Mouse (Mus musculus) right cerebral cortex, adult 18-20 months (tissue): Measurements from ENCODE around the gene Hacl1.
"Not testable (repeated sequence)": the region's sequence is repeated elsewhere in the genome, so short reads cannot be mapped to it uniquely, and the experiment has no call there.

Source experiments
- DNase-seq: peaks from one replicate; pipeline ENCODE4 v3.0.0; 2022; ENCODE audit warnings: mixed read lengths

Hacl1 gene

DNA sequence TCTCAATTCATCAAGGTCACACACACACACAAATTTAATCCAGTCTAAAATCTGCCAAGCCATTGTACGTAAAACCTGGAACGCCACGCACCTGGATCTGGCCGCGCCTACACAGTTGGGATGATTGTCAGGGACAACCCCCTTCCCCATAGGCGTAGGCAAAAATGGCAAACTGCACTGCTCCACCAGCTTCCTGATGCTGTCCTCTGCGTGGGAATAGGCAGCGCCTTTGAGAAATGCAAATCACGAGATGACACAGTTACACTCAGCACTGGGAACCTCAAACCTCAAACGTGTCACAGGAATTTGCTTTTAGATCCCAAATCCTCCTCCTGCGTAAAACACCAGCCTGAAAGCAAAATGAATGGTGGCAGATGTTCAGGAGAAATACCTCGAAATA is 18.3 kb downstream of the Hacl1 start:
- DNase-seq, result peak; percentile 82

GRCm38 (mm10) chr14:31620591-31621223 is 20.4 kb downstream of the Hacl1 start:
- DNase-seq, result no peak

DNA sequence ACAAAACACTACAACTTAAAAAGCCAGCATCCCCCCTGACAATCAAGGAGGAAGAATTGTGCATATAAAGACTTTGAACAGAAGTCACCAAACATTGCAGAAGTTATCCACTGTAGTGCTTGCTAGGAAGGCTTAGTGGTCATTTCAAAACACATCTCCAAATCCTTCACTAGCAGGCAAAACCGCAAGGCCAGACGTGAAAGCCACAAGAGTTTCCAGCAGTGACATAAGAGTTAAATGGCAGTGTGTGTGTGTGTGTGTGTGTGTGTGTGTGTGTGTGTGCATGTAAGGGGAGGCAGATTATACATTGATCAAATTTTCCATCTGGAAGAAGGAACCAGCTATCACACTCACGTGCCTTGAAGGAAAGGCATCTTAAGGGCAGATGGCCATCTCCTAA is 23.1 kb downstream of the Hacl1 start:
- no peak for DNase-seq

GRCm38 (mm10) chr14:31617204-31617603 is 23.9 kb downstream of the Hacl1 start:
- peak; percentile 48 for DNase-seq

- DNase-seq, result no peak
Measured at GRCm38 (mm10) chr14:31613671-31614070, 27.4 kb downstream of the Hacl1 start.

DNA sequence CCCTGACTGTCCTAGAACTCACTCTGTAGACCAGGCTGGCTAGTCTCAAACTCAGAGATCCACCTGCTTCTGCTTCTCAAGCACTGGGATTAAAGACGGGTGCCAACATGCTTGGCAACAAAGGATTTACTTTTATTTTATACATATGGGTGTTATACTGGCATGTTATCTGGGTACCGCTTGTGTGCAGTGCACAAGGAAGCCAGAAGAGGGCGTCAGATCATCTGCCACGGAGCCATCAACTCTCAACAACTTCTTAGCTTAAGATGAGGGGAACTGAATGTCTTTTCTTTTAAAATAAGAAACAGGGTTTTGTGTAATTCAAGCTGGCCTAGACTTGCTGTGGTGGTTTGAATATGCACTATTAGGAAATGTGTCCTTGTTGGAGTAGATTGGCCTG is 29.1 kb downstream of the Hacl1 start:
- DNase-seq, result no peak

GRCm38 (mm10) chr14:31605514-31605913 is 35.6 kb downstream of the Hacl1 start:
- no peak for DNase-seq

- DNase-seq, result no peak
Measured at GRCm38 (mm10) chr14:31604916-31605315, 36.2 kb downstream of the Hacl1 start.

DNA sequence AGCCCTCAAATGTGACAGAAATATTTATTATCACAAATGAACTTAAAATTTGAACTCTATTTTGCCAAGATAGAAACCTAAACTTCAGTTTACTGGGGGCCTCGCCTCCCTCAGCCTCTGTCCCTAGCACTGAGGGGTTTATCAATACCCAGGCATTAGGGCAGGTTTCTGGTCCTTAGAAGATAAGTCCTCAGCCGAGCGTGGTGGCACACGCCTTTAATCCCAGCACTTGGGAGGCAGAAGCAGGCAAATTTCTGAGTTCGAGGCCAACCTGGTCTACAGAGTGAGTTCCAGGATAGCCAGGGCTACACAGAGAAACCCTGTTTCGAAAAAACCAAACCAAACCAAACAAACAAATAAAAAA is 38.5 kb downstream of the Hacl1 start:
- not testable (repeated sequence) for DNase-seq

- no peak for DNase-seq
Measured at GRCm38 (mm10) chr14:31601908-31602615, 39.0 kb downstream of the Hacl1 start.

DNA sequence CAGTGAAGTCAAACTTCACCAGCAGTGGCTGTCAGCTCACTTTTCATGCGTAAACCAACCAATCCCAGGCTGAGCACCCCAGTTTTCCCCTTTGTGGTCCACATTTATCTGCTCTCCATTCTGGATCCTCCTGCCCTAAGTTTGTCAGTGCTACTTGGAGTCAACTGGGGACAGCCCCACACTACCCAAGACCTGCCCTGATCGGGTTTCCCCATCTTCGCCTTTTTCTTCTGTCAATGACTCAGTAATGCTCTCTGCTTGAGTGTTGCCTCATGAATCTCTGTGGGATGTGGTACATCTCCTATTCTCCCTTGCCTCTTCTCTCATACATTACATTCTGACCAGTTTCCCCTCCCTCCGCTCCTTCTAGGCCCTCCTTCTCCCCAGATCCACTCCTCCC is 43.6 kb downstream of the Hacl1 start:
- no peak for DNase-seq

DNA sequence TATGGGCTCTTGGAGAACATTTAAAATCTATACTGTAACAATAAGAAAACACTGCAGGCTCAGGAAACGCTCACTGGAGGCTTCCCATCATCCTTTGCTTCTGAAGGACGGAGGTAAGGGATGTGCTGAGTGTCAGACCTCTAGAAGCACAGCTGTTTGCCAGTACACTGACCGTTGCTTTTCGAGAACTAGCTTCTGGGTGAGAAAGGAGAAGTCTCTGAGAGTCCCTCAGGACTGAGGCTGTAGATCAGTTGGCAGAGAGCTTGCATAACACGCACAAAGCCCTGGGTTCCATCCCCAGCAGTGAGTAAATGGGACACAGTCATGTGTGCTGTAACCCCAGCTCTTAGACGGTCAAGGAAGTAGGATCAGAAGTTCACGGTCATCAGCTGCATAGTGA is 44.7 kb downstream of the Hacl1 start:
- no peak for DNase-seq

DNA sequence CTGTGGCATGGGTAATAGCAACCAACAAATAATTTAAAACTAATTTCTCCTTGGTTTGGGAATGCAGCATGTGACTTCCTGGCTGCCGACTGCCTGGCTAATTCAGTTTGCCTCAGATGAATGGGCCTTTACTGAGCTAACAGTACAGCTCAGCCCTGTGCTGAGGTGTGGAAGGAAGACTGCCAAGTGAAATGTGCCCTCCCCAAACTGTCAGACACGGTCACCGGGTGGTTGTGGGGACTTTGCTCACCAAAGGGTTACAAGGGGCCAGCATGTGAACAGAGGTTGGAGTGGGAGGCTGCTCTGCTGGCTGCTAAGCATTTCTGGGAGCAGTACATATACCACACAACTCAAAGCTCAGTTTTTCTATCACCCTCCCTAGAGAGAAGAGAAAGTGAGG is 46.4 kb downstream of the Hacl1 start:
- no peak for DNase-seq

GRCm38 (mm10) chr14:31593036-31593435 is 48.0 kb downstream of the Hacl1 start:
- no peak for DNase-seq

DNA sequence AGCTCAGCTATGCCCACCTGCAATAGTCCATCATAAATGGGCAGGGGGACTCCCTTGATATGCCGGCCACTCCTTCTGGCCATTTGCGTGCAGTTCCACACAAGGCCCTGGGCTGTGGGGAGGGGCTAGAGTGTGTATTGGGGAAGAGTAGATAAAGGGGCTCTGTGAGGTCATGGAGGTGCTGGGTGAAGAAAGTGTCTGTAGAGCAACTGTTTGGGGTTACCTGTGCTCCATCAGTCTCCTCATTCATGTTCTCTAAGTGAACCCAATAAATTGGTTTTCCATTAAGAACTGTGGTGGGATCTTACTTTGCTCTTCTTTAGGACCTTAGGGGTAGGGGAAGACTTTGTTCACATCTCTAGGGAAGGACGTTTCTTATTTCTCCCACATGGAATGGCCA is 49.8 kb downstream of the Hacl1 start, which contains the start of gene Colq:
Gene Colq (minus strand): TSS at position 101 of the 400 bp plus-strand sequence.
- DNase-seq, result no peak

GRCm38 (mm10) chr14:31586451-31586850 is 54.6 kb downstream of the Hacl1 start:
- DNase-seq, result no peak

GRCm38 (mm10) chr14:31583082-31583481 is 58.0 kb downstream of the Hacl1 start:
- no peak for DNase-seq

- no peak for DNase-seq
Measured at GRCm38 (mm10) chr14:31577966-31578735, 62.9 kb downstream of the Hacl1 start.

DNA sequence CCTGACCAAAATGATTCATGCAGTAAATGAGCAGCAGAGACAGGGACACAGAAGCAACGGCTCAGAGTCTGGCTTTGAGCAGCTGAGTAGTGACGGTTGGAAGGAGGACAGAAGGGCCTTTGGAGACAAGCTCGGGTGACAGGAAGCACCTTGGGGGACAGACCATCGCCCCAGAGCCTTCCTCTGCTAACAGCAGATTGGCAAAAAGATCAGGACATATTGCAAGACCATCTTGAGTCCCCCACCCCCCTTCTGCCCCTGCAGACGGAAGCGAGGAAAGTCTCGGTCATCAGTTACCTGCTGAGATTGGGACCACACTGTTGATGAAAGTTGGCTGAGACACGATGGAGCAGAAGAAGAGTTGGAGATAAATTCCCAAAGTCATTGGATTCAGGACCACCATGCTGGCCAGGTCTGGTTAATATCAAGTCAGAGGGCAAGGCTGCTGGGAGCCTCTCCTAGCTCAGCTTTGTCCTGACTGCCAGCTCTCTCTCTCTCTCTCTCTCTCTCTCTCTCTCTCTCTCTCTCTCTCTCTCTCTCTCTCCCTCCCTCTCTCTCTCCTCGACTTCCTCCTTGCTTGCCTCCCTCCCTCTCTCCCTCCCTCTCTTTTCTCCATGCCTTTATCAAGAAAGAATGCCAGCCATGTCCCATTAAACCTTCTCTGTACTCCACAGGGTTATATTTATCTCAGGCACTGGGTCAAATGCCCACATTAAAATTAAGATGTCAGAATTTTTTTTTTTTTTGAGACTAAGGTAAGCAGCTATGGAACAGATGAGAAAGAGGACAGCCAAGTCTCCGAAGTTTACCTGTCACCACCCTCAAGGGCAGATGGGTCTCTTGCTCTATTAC is 64.0 kb downstream of the Hacl1 start:
- no peak for DNase-seq

- DNase-seq, result peak; percentile 60
Measured at GRCm38 (mm10) chr14:31575866-31576265, 65.2 kb downstream of the Hacl1 start.

DNA sequence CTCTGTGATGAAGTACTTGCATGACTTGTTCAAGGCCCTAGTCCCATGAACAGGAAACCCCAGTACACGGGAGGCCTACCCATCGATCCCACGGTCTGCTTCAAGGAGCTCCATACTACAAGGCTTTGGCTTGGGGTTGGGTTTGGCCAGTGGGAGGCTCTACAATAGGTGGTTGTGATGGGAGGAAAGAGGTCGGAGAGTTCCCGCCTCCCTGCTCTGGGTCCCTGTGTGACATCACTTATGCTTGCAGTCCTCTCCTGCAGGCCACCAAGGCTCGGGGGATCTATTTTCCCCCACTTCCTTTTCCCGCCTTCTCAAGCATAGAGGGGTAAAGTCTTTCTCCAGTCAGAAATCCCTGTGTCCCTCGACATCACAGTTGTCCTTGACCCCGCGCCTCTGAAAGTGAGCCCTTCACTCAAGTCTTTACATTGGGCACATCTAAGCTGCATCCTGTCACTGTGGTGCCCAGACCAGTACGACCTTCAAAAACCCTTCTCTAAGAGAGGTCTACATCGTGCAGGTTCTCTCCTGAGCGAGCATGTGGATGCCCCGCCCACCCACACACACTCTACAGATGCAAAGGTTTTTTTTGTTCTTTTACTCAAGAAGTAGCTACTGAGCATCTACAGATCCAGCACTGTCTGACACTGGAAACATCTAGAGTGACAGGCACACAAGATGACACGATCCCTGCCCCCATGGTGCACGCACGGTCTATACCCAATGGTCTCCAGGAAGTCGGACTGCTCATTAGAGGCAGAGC is 66.0 kb downstream of the Hacl1 start:
- no peak for DNase-seq

DNA sequence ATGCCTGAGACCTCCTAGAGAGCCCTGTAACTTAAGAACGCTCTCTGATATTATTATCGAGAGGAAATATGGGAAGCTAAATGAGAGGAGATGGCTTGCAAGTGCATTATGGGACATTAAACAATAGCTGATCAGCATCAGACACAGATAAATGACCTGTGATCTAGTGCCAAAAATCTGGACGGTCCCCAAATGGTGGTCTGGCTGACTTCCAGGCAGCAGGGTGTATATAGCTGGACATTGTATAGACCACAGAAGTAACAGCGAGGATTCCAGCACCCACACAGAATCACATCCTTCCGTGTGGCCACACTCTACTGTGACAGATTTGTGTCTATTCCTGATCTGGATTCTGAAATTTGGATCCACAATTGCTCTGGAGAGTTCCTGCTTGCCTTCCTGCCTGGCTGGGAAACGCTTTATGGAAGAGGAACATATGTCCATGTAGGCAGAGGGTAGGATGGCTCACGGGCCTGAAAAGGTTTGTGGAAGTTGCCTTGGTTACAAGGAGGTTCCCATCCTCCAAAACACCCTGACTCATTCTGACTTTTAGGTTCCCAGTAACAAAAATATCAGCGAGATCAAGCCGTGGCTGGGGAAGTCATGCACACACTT is 68.4 kb downstream of the Hacl1 start:
- peak; percentile 86 for DNase-seq
